Mouse (Mus musculus): ENCODE results near the gene Fus.
"Not testable (repeated sequence)": the region's sequence is repeated elsewhere in the genome, so short reads cannot be mapped to it uniquely, and the experiment has no call there.

Gene Fus

DNA sequence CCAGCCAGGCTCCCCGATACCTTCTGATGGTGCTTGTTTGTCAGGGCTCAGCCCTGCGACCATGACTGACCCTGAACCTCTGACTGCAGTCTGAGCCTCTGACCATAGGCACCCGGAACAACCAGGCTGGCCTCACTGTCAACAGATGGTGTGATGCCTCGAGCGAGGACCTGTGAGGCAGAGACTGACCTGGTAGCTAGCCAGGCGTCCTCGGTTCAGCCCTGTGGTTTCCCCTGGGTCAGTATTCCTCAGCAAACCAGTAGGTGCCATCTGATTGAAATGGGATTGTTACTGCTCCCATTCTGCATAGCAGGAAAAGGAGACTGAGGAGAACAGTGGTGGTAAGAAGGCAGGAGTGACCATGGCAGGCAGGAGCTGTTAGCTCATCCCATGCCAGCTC lies 38.9 kb downstream of the Fus start:
- DNase-seq: peak in 1 of 2 experiments; percentile 30

DNA sequence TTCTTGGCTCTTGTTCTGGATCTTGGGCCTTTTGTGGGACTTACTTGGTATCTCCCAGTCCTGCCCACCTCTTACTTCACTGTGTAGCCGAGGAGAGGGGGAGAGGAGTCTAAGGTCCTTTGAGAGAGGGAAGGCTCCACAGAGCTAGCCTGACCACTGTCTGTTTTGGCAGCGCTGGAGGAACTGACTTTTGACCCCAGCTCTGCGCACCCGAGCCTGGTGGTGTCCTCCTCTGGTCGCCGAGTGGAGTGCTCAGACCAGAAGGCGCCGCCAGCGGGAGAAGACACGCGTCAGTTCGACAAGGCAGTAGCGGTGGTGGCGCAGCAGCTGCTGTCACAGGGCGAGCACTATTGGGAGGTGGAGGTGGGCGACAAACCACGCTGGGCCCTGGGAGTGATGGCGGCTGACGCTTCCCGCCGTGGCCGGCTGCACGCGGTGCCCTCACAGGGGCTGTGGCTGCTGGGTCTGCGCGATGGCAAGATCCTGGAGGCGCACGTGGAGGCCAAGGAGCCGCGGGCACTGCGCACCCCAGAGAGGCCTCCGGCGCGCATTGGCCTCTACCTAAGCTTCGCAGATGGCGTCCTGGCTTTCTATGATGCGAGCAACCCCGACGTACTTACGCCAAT lies 42.6 kb downstream of the Fus start:
- DNase-seq: peak in 1 of 2 experiments; percentile 28

DNA sequence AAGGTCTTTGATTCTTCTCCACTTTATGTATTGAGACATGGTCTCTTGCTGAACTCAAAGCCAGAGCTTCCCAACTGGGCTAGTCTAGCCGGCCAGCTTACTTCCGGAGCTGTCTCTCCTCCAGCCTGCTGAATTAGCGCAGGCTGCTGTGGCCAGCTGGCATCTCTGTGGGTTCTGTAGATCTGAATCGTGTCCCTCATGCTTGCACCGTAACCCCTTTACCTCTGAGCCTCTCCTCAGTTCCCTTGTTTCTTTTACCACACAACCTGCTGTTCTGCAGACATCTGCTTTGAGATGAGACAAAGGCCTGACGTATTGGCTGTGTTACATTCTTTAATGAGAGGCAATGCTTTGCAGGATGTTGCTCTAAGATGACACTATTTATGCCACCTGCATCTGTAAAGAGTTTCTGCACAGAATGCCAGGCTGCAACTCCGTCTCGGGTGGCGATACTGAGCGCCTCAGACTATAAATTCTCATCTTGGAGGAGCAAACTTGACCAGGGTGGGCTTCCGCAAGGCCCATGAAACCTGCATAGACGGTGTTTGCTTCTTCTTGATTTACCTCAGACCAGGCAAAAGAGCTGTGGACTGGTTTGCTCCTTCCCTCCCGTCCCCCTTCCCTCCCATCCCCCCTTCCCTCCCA lies 45.0 kb downstream of the Fus start:
- peak in 1 of 2 experiments; percentile 30 for DNase-seq

DNA sequence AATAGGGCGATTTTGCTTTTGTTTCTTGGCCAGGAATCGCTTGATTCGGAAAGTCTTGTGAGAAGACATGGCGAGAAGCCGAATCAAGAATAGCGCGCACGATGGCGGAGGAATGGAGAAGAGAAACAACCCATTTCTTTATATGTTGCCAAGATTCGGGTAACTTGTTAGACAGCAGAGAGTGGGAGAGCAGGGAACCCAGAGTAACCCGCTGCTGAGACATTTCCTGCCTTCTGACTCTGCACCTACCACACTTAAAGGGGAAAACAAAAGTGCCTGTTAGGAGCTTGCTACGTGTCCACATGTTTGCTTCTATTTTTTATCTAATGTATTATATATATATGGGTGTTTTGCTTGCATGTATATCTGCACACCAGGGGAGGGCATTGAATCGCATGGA lies 45.9 kb downstream of the Fus start:
- no peak for DNase-seq

DNA sequence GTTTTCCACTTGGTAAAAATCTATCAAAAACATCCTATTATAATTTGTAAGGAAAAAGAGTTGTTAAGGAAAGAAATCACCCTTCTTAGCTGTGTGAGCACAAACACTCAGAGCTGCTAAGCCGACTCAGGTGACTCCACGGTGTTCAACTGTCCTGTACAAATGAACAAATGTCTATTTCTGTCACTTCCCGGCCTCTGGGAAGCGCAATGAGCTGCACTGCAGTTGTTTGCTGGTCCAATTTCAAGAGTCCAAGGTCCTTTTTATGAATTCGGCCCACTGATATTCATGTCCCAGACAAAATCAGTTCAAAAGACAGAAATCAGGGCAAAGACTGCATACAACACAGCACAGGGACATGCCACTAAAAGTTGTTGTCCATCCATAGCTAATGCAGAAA lies 48.9 kb downstream of the Fus start:
- DNase-seq: not testable (repeated sequence)

DNA sequence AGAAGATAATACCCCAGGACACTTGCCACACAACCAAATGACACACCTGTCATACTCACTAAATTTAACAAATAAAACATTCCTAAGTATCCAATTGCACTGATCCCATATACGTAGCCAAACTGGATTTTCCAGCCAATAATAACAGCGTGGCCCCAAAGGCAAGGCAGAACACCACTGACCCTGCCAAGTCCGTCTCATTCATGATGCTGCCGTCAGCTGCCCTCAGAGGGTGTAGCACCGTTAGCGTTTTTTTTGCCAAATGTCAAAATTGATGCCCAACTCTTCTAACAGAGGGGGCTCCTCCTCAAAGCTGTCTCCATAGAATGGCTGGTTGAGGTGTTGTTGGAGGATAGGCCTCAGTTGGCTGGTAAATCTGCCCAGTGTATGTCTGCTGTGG lies 49.4 kb downstream of the Fus start:
- no peak for DNase-seq

DNA sequence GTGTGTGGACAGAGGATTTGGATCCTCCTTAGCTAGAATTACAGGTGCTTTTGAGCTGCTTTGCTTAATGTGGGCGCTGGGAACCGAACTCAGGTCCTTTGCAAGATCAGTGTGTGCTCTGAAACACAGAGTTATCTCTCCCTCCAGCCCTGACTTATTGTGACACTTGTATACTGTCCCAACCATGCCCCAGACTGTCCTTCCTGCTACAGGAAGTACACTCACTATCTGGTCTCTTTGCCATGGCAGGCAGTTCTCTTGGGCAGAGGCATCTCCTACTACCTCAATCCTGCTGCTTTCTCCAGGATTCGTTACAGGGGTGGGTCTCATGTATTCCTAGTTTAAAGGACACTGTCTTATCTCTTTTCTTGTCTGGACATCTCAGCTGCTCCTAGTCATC lies 51.0 kb downstream of the Fus start:
- no peak for DNase-seq

DNA sequence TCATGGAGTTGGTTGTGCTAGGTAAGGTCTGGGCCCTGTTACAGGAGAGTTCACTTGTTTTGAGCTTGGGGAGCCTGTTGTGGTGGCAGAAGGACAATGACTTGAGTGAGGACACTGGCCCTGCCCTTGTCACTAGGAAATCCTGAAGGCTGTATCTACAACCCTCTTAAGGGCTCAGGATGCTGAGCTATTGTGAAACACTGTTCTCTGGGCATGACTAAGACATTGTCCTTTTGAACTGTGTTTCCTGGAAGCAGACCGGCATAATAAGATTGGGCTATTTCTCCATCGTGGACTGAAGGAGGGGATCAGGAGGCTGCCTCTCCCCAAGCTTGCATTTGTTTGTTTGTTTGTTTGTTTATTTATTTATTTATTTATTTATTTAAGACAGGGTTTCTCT lies 51.9 kb downstream of the Fus start:
- no peak for DNase-seq

DNA sequence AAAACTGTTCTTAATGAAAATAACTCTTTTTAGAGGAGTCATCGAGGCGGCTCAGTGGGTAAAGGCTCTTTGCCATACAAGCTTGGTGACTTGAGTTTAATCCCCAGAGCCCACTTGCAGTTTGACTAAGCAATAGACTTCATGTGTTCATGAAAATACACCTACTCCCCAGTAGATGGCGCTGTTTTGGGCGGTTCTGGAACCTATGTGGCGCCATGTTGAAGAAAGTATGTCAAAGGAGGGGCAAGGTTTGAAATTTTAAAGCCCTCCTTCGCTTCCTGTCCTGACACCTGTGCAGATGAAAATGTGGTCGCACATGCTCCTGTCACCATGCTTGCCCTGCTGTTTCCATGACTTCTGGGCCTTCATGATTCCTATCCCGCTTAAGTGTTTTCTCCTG lies 55.7 kb downstream of the Fus start:
- peak in 1 of 2 experiments; percentile 12 for DNase-seq

DNA sequence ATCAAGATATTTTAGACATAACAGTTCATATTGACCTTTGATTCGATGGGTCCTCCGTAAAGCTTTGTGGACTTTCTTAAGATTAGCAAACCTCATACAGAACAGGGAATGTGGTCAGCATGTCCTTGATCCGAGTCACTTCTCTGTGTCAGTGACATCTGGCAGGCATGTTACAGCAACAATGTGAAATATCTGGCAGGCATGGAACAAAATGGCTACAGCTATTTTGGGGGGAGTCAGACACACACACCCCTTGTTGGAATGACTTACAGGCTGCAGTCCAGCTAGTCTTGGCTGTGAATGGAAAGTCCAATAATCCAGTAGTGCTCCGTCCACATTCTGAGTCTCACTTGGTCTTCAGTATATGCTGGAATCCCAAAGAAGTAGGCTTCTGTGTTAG lies 56.3 kb downstream of the Fus start:
- DNase-seq: no peak

DNA sequence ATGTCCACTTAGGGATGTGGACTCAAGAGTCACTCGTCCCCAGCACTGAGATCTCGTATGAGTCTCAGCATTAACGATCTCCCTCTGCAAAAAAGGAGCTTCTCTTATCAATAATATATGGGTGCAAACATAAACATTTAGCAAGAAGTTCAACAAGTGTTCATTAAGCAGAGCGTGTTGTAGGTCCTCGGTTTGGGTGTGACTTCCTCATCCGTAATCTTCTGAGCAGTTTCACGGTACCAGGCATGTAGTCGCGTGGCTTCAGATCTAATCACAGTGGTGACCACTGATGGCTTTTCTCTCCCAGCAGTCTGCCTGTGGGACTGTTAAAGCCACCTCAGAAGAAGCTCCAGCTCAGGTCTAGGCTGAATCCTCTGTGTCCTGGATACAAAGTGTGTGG lies 57.1 kb downstream of the Fus start:
- DNase-seq: no peak

DNA sequence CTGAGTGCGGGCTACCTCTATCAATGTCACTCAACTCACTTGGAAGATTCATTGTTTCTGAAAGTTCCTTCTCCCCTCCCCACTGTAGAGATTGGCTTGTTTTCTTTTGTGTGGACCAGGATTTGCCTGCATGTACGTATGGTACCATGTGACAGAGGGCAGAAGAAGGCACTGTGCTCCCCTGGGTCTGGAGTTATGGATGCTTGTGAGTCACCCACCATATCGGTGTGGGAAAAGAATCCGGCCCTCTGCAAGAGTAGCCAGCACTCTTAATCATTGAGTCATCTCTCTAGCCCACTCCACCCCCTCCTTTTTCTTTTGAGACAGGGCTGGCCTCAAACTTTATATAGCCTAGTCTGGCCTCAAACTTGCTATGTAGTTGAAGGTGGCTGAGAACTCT lies 57.7 kb downstream of the Fus start:
- DNase-seq: no peak

DNA sequence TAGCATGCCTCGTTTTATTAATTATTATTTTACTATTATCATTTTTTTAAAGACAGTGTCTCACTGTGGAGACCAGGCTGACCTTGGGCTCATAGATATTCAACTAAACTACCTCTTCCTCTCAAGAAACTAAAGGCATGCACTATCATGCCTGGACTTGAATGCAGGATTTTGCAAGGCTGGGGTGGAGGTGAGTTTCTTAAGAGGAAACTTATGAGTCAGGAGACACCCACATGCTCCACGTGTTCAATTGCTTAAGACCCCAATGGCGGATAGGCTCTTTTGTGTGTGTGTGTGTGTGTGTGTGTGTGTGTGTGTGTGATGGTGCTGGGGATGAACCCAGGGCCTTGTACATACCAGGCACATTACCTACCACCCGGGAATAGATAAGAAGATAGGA lies 58.1 kb downstream of the Fus start:
- no peak for DNase-seq

DNA sequence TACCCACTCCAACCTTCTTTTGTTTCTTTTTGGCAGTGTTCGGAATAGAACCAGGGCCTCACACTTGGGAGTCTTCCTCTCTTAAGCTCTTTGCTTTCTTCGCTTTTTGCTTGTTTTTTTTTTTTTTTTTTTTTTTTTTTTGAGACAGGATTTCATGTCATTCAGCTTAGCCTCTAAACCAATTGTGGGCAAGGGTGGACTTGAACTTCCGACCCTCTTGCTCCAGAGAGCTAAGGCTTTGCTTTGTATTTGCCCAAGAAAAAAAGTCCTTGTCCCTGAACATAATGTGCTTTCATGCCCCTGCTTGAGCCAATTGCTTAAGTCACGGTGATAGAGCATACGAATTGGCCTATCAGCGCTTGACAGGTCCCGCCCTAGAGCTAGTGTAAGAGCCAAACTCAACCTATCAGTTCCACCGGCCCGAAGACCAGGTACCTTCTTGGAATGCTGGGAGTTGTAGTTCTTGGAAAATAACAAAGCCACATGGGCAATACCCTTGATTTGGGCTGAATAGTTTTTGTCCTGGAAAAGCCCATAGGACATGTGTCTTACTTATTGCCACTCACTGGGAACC lies 64.2 kb downstream of the Fus start:
- DNase-seq: peak; percentile 48 to 51

DNA sequence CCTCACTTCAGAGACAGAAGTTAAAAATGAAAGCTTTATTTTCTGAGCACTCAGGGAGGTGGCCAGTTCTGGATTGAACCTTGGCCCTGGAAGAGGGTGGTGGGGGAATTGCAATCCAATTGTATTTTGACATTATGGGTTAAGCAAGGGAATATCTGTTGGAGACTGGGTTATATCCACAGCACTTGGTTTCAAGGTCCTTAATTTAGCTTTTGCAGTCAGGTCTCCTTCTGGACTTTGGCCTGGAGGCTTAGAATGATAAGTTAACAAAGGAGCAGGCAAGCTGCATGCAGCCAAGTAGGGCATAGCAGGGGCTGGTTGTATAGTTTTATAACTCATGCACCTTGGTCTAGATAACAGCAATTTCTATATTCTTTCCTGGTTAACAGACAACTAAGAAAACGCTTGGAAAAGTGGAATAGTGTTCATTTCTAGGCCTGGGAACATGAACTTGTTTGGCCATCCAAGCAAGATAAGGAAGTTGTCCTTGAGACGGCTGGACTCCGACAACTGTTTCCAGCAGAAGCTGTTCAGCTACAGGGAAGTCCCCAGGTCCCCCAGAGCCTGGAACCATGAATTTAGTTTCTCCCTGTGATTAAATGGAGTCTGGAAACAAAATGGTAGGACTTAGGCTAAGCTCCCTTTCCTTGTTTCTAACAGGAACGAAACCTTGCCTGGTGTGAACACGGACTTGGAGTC lies 65.2 kb downstream of the Fus start:
- DNase-seq: no peak

DNA sequence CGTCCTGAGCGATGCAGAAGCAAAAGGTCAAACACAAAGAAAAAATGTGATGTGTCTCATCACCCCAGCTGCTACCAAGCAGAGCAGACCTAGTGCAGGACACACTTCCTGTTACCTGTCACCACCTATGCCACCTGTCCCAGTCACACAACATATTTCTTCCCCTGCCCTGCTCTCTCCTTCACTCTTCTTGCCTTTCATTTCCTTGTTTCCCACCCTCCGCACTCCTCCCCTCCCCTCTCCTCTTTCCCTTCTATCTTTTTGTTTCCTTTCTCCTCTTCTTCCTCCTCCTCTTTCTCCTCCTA lies 65.7 kb downstream of the Fus start:
- no peak for DNase-seq

DNA sequence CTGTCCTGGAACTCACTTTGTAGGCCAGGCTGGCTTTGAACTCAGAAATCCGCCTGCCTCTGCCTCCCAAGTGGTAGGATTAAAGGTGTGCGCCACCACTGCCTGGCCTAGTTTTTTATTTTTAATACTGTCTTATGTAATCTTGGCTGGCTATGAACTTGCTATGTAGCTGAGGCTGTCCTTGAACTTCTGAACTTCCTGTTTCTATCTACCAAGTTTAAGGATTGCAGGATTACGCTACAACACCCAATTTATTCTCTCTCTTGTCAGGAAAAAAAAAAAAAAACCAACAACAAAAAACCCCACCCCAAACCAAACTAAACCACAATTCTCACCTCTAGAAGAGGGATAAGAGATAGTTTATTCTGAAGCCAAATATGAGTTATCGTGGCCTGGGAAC lies 66.4 kb downstream of the Fus start:
- no peak for DNase-seq
